Mouse (Mus musculus) ES-Bruce4 (cell line): ENCODE measurements around the gene Ap3s2. TPM values are rescaled to one million over a fixed set of nuclear protein-coding genes. Genes with fewer than 3 reads are reported as not detected.

Experiments used
- H3K27ac ChIP-seq: 2 replicates; pipeline ENCODE4 v1.5.1; 2012; ENCODE audit warnings: low read length, inconsistent platforms; ENCODE audit not compliant: insufficient read depth
- H3K27me3 ChIP-seq: 2 replicates; pipeline ENCODE4 v1.6.1; 2012; ENCODE audit warnings: mild to moderate bottlenecking, low read length, inconsistent platforms; ENCODE audit not compliant: control insufficient read depth, poor library complexity, insufficient read depth, severe bottlenecking
- H3K36me3 ChIP-seq: 2 replicates; pipeline ENCODE4 v1.6.1; 2012; ENCODE audit warnings: inconsistent platforms, mild to moderate bottlenecking, low read length, moderate library complexity; ENCODE audit not compliant: control insufficient read depth, poor library complexity, insufficient read depth, severe bottlenecking
- H3K4me1 ChIP-seq: one replicate; pipeline ENCODE4 v1.8.1; 2011; ENCODE audit warnings: low read length; ENCODE audit not compliant: control insufficient read depth, insufficient read depth
- H3K4me3 ChIP-seq: 2 replicates; pipeline ENCODE4 v1.5.1; 2011; ENCODE audit warnings: low read depth, mild to moderate bottlenecking, low read length
- H3K9ac ChIP-seq: 2 replicates; pipeline ENCODE4 v1.6.1; 2012; ENCODE audit warnings: low read depth, mild to moderate bottlenecking, inconsistent platforms; ENCODE audit not compliant: poor library complexity, severe bottlenecking
- H3K9me3 ChIP-seq: replicated peaks from 2 replicates; pipeline ENCODE4 v1.6.1; 2012; ENCODE audit warnings: mild to moderate bottlenecking, low read length, inconsistent platforms; ENCODE audit not compliant: control insufficient read depth, poor library complexity, insufficient read depth, severe bottlenecking
- CTCF ChIP-seq: IDR thresholded peaks from one replicate; pipeline ENCODE4 v1.8.1; 2011; ENCODE audit warnings: low read depth, low read length
- EP300 ChIP-seq: IDR thresholded peaks from 2 replicates; pipeline ENCODE4 v1.6.1; 2011; ENCODE audit warnings: low read depth, low read length; ENCODE audit not compliant: insufficient read depth
- POLR2A ChIP-seq: IDR thresholded peaks from one replicate; pipeline ENCODE4 v1.8.1; 2011; ENCODE audit warnings: low read length; ENCODE audit not compliant: insufficient read depth
- polyA plus RNA-seq: library from polyadenylated mRNA; stranded (reverse); fragments of >200 nt; gene quantifications from 2 replicates; pipeline ENCODE4 v1.2.4, GENCODE M21; 2011; ENCODE audit warnings: low read depth; ENCODE audit not compliant: missing spikeins, insufficient read depth, insufficient read length

The Ap3s2 gene
- polyA plus RNA-seq, 1 experiment = 61.0 TPM

- Histone ChIP-seq H3K4me1 (no peaks in the 10 kb centered on the region), H3K9ac (no peak overlapping the region), H3K9me3 (no peaks in the 10 kb centered on the region), H3K4me3 (no peak overlapping the region), H3K27ac (no peak overlapping the region), H3K36me3 (peaks cover 27% of the 10 kb centered on the region), H3K27me3 (no peaks in the 10 kb centered on the region)
- TF ChIP-seq POLR2A (no peak), EP300 (no peak), CTCF (no peak)
Measured at GRCm38 (mm10) chr7:79907356-79907755, 13.1 kb downstream of the Ap3s2 start.

GRCm38 (mm10) chr7:79906914-79907313 is 13.5 kb downstream of the Ap3s2 start:
- no peaks in the 10 kb centered on the region for H3K9me3 ChIP-seq

GRCm38 (mm10) chr7:79905193-79905592 is 15.3 kb downstream of the Ap3s2 start:
- Histone ChIP-seq H3K36me3 (peaks cover 27% of the 10 kb centered on the region), H3K27ac (no peak overlapping the region), H3K9me3 (no peaks in the 10 kb centered on the region), H3K4me1 (no peaks in the 10 kb centered on the region), H3K4me3 (no peak overlapping the region), H3K9ac (no peak overlapping the region), H3K27me3 (no peaks in the 10 kb centered on the region)
- TF ChIP-seq EP300 = no peak
- TF ChIP-seq POLR2A = no peak
- TF ChIP-seq CTCF = no peak

More at GRCm38 (mm10) chr7:79906914-79907313, 13.5 kb downstream of the Ap3s2 start:
- H3K4me1 ChIP-seq = no peaks in the 10 kb centered on the region
- H3K27me3 ChIP-seq = no peaks in the 10 kb centered on the region
- no peak for TF ChIP-seq EP300
- no peak for TF ChIP-seq CTCF
- no peak for TF ChIP-seq POLR2A
- no peak overlapping the region for H3K27ac ChIP-seq
- H3K9ac ChIP-seq = no peak overlapping the region
- H3K4me3 ChIP-seq = no peak overlapping the region
- H3K36me3 ChIP-seq = peaks cover 27% of the 10 kb centered on the region

- Histone ChIP-seq H3K27ac (no peak overlapping the region), H3K4me3 (no peak overlapping the region), H3K36me3 (peaks cover 11% of the 10 kb centered on the region)
Measured at GRCm38 (mm10) chr7:79903160-79903792, 17.2 kb downstream of the Ap3s2 start.

GRCm38 (mm10) chr7:79900753-79901152 is 19.7 kb downstream of the Ap3s2 start:
- no peaks in the 10 kb centered on the region for H3K4me1 ChIP-seq
- H3K36me3 ChIP-seq = peaks cover 7% of the 10 kb centered on the region
- no peak overlapping the region for H3K27ac ChIP-seq
- no peaks in the 10 kb centered on the region for H3K27me3 ChIP-seq
- no peak overlapping the region for H3K4me3 ChIP-seq
- TF ChIP-seq POLR2A (no peak), EP300 (no peak), CTCF (no peak)
- H3K9me3 ChIP-seq = no peaks in the 10 kb centered on the region
- no peak overlapping the region for H3K9ac ChIP-seq

More at GRCm38 (mm10) chr7:79903160-79903792, 17.2 kb downstream of the Ap3s2 start:
- TF ChIP-seq EP300 (no peak), POLR2A (no peak), CTCF (no peak)
- Histone ChIP-seq H3K9me3 (no peaks in the 10 kb centered on the region), H3K27me3 (no peaks in the 10 kb centered on the region), H3K4me1 (no peaks in the 10 kb centered on the region), H3K9ac (no peak overlapping the region)

- Histone ChIP-seq H3K36me3 (peaks cover 3% of the 10 kb centered on the region; the same call in 1 of the 2 replicates), H3K4me3 (no peak overlapping the region)
Measured at GRCm38 (mm10) chr7:79895225-79895624, 25.2 kb downstream of the Ap3s2 start.

More at GRCm38 (mm10) chr7:79895225-79895624, 25.2 kb downstream of the Ap3s2 start:
- H3K27ac ChIP-seq = no peak overlapping the region
- H3K9me3 ChIP-seq = no peaks in the 10 kb centered on the region
- peaks cover 2% of the 10 kb centered on the region for H3K4me1 ChIP-seq
- TF ChIP-seq POLR2A (no peak), CTCF (no peak), EP300 (no peak)
- H3K27me3 ChIP-seq = no peaks in the 10 kb centered on the region
- no peak overlapping the region for H3K9ac ChIP-seq
